Mouse (Mus musculus): ENCODE results near the gene Auh.

DNA sequence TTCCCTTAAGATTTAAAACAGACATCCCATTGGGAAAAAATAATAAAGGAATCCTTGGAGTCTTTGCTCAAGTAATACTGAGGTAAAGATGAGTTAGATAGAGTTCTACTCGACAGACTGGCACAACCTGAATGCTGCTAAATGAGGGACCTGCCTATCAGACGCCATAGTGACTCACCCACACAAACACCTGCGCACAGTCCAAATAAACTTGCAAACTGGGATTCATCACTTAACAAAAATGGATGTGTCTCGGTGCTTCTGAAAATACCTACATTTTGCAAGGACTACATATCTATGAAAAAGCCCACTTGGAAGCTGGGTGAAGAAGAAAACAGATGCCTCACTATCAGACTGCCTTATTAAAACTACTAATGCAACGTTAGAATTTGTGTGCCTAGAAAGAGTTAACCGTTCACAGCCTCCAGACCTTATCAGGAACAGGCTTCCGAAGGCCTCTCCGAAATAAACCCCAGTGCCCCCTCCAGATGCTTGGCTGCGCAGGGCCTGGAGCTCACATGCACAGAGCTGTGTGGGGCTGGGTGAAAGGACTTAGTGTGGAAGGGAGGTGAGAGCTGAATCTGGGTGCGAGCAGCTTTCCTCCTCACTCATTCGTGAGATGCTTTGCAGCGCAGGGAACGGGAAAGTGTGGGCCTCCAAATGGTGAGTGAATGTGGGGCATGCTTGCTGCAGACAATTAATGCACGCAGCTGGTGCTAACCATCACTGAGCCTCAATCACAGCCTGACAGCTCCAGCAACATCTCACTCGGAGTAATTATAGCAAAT is 63.3 kb downstream of the Auh start:
- TF ChIP-seq JUN (IDR thresholded peaks at IDR 0.05; ENCODE audit: insufficient read depth, low read depth, low read length) (no peak), CHD2 (IDR thresholded peaks at IDR 0.05; ENCODE audit: low read length) (no peak), USF1 (IDR thresholded peaks at IDR 0.05; ENCODE audit: low read depth, low read length) (no peak), UBTF (IDR thresholded peaks at IDR 0.05; ENCODE audit: low read depth, low read length) (no peak), E2F4 (IDR thresholded peaks at IDR 0.05; ENCODE audit: insufficient replicate concordance, low read depth, low read length) (no peak), SIN3A (IDR thresholded peaks at IDR 0.05; ENCODE audit: low read length) (no peak)
